Comparison of ENCODE assay signal across 21 mouse cellular contexts in the genomic region with DNA sequence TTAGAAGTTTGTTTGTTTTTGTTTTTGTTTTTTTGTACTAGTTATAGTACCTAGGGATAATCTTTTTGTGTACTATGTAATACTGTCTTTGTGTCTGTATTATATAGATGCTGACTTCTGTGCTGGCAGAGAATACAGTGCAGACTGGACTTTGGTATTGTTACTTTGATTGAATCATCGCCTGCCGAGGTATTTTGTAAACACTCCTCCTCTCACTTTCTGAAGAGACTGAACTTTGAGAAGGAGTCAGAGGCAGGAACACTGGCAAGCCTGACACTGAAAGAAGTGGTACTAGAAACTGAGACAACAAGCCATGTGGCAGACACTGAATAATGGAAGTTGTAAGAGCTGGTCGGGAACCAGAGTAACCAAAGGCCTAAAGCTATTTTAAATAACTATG. TPM values are rescaled to one million over a fixed set of nuclear protein-coding genes. Genes with fewer than 3 reads are reported as not detected.
DNase-seq lines count a peak whose midpoint lies in the region; ATAC-seq and TF ChIP-seq lines count a peak whose summit lies in the region.
"Had no signal": no experiment of that assay in that cellular context is flagged by ENCODE, and none has a peak within 500 bp of the region (broad histone marks: within the 10 kb centered on the region; RNA-seq: fewer than 3 reads in every experiment).

No protein-coding gene starts in this region.

- DNase-seq in kidney, adult 11 months = peak; percentile 34
- DNase-seq in kidney, postnatal 10 days = no peak
- peak; percentile 39 for DNase-seq in kidney, postnatal 14 days
- DNase-seq in liver, postnatal 0 days = no peak
- DNase-seq in liver, embryonic 11.5 days (ENCODE audit: low spot score) = no peak
- no peak for DNase-seq in stomach, postnatal 0 days (ENCODE audit: low spot score)
- DNase-seq: adrenal gland, postnatal 10 days; cerebellum, adult 11 months; cerebellum, adult 8-10 months; cerebellum, postnatal 14 days; embryo, embryonic 11 days; gastrocnemius, postnatal 36 days; heart, adult 18-20 months; heart, postnatal 10 days; heart, postnatal 4 days had no signal

- H3K9me3 ChIP-seq in kidney, embryonic 14.5 days (ENCODE audit: control insufficient read depth, low read length) = no peaks in the 10 kb centered on the region
- no peaks in the 10 kb centered on the region for H3K9me3 ChIP-seq in liver, postnatal 0 days (ENCODE audit: low read length)
- no peaks in the 10 kb centered on the region for H3K9me3 ChIP-seq in liver, embryonic 11.5 days (ENCODE audit: control insufficient read depth, low read length)
- no peaks in the 10 kb centered on the region for H3K9me3 ChIP-seq in stomach, postnatal 0 days (ENCODE audit: control insufficient read depth, low read length)
- H3K9me3 ChIP-seq: embryonic facial prominence, embryonic 15.5 days; forebrain, embryonic 10.5 days; heart, embryonic 10.5 days had no signal

- H3K4me1 ChIP-seq in kidney, embryonic 14.5 days (ENCODE audit: control insufficient read depth, insufficient read depth, low read length) = no peaks in the 10 kb centered on the region
- H3K4me1 ChIP-seq in liver, postnatal 0 days (ENCODE audit: insufficient read depth) = peaks cover 12% of the 10 kb centered on the region; the same call in 1 of the 2 replicates
- no peaks in the 10 kb centered on the region for H3K4me1 ChIP-seq in liver, embryonic 11.5 days (replicated peaks; ENCODE audit: control insufficient read depth, insufficient read depth, low read length)
- H3K4me1 ChIP-seq in stomach, postnatal 0 days (replicated peaks; ENCODE audit: control insufficient read depth, insufficient read depth) = no peaks in the 10 kb centered on the region; the same call in 1 of the 2 replicates
- H3K4me1 ChIP-seq: forebrain, embryonic 10.5 days; heart, embryonic 10.5 days had no signal

- no peak for TF ChIP-seq CTCF in liver, postnatal 0 days (IDR thresholded peaks at IDR 0.05; ENCODE audit: low read depth)
- no peak for TF ChIP-seq CTCF in stomach, postnatal 0 days (IDR thresholded peaks at IDR 0.05; ENCODE audit: low read depth)

- ATAC-seq in kidney, embryonic 14.5 days (ENCODE audit: low FRiP score, low TSS enrichment) = no peak
- peak; percentile 64 for ATAC-seq in liver, postnatal 0 days
- no peak for ATAC-seq in liver, embryonic 11.5 days (replicated peaks; ENCODE audit: low FRiP score)
- peak; percentile 71; the same call in 1 of the 2 replicates for ATAC-seq in stomach, postnatal 0 days (ENCODE audit: low FRiP score, low TSS enrichment)
- ATAC-seq: forebrain, embryonic 14.5 days had no signal

- no peak overlapping the region for H3K27ac ChIP-seq in kidney, embryonic 14.5 days (ENCODE audit: low read depth, low read length)
- peak overlapping the region; percentile 41 for H3K27ac ChIP-seq in liver, postnatal 0 days (ENCODE audit: low read depth)
- no peak overlapping the region for H3K27ac ChIP-seq in liver, embryonic 11.5 days (ENCODE audit: low read depth, low read length)
- H3K27ac ChIP-seq in stomach, postnatal 0 days (replicated peaks) = no peak overlapping the region
- H3K27ac ChIP-seq: embryonic facial prominence, embryonic 15.5 days; forebrain, embryonic 10.5 days; heart, embryonic 10.5 days had no signal

- H3K27me3 ChIP-seq in kidney, embryonic 14.5 days (ENCODE audit: control insufficient read depth, insufficient read depth, low read length) = no peaks in the 10 kb centered on the region
- no peaks in the 10 kb centered on the region for H3K27me3 ChIP-seq in liver, postnatal 0 days (ENCODE audit: insufficient read depth, low read length)
- H3K27me3 ChIP-seq in liver, embryonic 11.5 days (replicated peaks; ENCODE audit: control insufficient read depth, insufficient read depth, low read length) = no peaks in the 10 kb centered on the region
- no peaks in the 10 kb centered on the region for H3K27me3 ChIP-seq in stomach, postnatal 0 days (ENCODE audit: control insufficient read depth, insufficient read depth, low read length)
- H3K27me3 ChIP-seq: embryonic facial prominence, embryonic 15.5 days had no signal

- H3K4me3 ChIP-seq in kidney, embryonic 14.5 days (ENCODE audit: low read length) = no peak overlapping the region
- no peak overlapping the region for H3K4me3 ChIP-seq in liver, postnatal 0 days (ENCODE audit: low read depth, low read length)
- no peak overlapping the region for H3K4me3 ChIP-seq in liver, embryonic 11.5 days (ENCODE audit: low read depth, low read length)
- H3K4me3 ChIP-seq in stomach, postnatal 0 days (ENCODE audit: low read depth, low read length) = no peak overlapping the region
- H3K4me3 ChIP-seq: embryonic facial prominence, embryonic 15.5 days; erythroblast, embryonic 14.5 days; forebrain, embryonic 10.5 days; heart, embryonic 10.5 days had no signal

- H3K4me2 ChIP-seq in kidney, embryonic 14.5 days (replicated peaks; ENCODE audit: low read depth, low read length) = no peak overlapping the region
- peak overlapping the region; percentile 19; the same call in 1 of the 2 replicates for H3K4me2 ChIP-seq in liver, postnatal 0 days (ENCODE audit: low read depth, low read length)
- no peak overlapping the region for H3K4me2 ChIP-seq in liver, embryonic 11.5 days
- H3K4me2 ChIP-seq in stomach, postnatal 0 days (replicated peaks; ENCODE audit: low read depth) = no peak overlapping the region
- H3K4me2 ChIP-seq: embryonic facial prominence, embryonic 15.5 days had no signal

- H3K9ac ChIP-seq in kidney, embryonic 14.5 days (ENCODE audit: low read depth, low read length) = no peak overlapping the region
- no peak overlapping the region for H3K9ac ChIP-seq in liver, postnatal 0 days (replicated peaks)
- H3K9ac ChIP-seq in liver, embryonic 11.5 days (ENCODE audit: low read depth, low read length) = no peak overlapping the region
- no peak overlapping the region for H3K9ac ChIP-seq in stomach, postnatal 0 days (ENCODE audit: low read length)
- H3K9ac ChIP-seq: embryonic facial prominence, embryonic 15.5 days had no signal

- WGBS in kidney, embryonic 14.5 days = 75% methylated on average over 3 of the region's 3 CpGs
- WGBS in liver, postnatal 0 days (ENCODE audit: insufficient replicate concordance) = 60% methylated on average over 3 of the region's 3 CpGs
- WGBS in liver, embryonic 11.5 days = 79% methylated on average over 3 of the region's 3 CpGs
- 35% methylated on average over 3 of the region's 3 CpGs for WGBS in stomach, postnatal 0 days

- H3K36me3 ChIP-seq in kidney, embryonic 14.5 days (ENCODE audit: control insufficient read depth, insufficient read depth, low read length) = peaks cover 17% of the 10 kb centered on the region
- peaks cover 17% of the 10 kb centered on the region for H3K36me3 ChIP-seq in liver, postnatal 0 days (replicated peaks; ENCODE audit: insufficient read depth, low read length)
- H3K36me3 ChIP-seq in liver, embryonic 11.5 days (ENCODE audit: control insufficient read depth, insufficient read depth, low read length) = peaks cover 11% of the 10 kb centered on the region; the same call in 1 of the 2 replicates
- no peaks in the 10 kb centered on the region for H3K36me3 ChIP-seq in stomach, postnatal 0 days (ENCODE audit: control insufficient read depth, insufficient read depth, low read length)

- TF ChIP-seq EP300 in liver, postnatal 0 days (IDR thresholded peaks at IDR 0.05; ENCODE audit: low read depth) = peak; percentile 22; the same call in 1 of the 2 replicates
- no peak for TF ChIP-seq EP300 in stomach, postnatal 0 days (optimal IDR thresholded peaks at IDR 0.05)

RNA-seq across cellular contexts. Expression of a gene that starts 6.8 kb away (rescaled TPM):
- polyA plus RNA-seq in kidney, embryonic 14.5 days (2014; fragmentation: Nextera tagmentation; extraction: Ambion mirVana) = 52.9 and 69.6 TPM in 2 replicates
- 14.9 and 18.8 TPM in 2 replicates for polyA plus RNA-seq in liver, postnatal 0 days (2015; fragmentation: Nextera tagmentation; extraction: Ambion mirVana)
- 75.0 and 81.9 TPM in 2 replicates for polyA plus RNA-seq in liver, embryonic 11.5 days (2014; fragmentation: Nextera tagmentation; extraction: Ambion mirVana)
- polyA plus RNA-seq in stomach, postnatal 0 days (2015; fragmentation: Nextera tagmentation; extraction: Ambion mirVana) = 16.8 and 22.7 TPM in 2 replicates

RNA-seq across cellular contexts. Expression of a gene that starts 10.6 kb away (rescaled TPM):
- polyA plus RNA-seq in kidney, embryonic 14.5 days (2014; fragmentation: Nextera tagmentation; extraction: Ambion mirVana) = 46.0 and 61.0 TPM in 2 replicates
- polyA plus RNA-seq in liver, postnatal 0 days (2015; fragmentation: Nextera tagmentation; extraction: Ambion mirVana) = 17.2 TPM in 2 replicates
- polyA plus RNA-seq in liver, embryonic 11.5 days (2014; fragmentation: Nextera tagmentation; extraction: Ambion mirVana) = 74.2 and 76.5 TPM in 2 replicates
- polyA plus RNA-seq in stomach, postnatal 0 days (2015; fragmentation: Nextera tagmentation; extraction: Ambion mirVana) = 22.6 and 22.7 TPM in 2 replicates

RNA-seq across cellular contexts. Expression of a gene that starts 52.3 kb away (rescaled TPM):
- polyA plus RNA-seq in kidney, embryonic 14.5 days (2014; fragmentation: Nextera tagmentation; extraction: Ambion mirVana) = 23.3 and 27.4 TPM in 2 replicates
- 7.9 and 9.0 TPM in 2 replicates for polyA plus RNA-seq in liver, postnatal 0 days (2015; fragmentation: Nextera tagmentation; extraction: Ambion mirVana)
- 30.6 and 31.2 TPM in 2 replicates for polyA plus RNA-seq in liver, embryonic 11.5 days (2014; fragmentation: Nextera tagmentation; extraction: Ambion mirVana)
- polyA plus RNA-seq in stomach, postnatal 0 days (2015; fragmentation: Nextera tagmentation; extraction: Ambion mirVana) = 13.5 and 14.0 TPM in 2 replicates

RNA-seq across cellular contexts. Expression of a gene that starts 52.5 kb away (rescaled TPM):
- 19.0 and 19.9 TPM in 2 replicates for polyA plus RNA-seq in kidney, embryonic 14.5 days (2014; fragmentation: Nextera tagmentation; extraction: Ambion mirVana)
- polyA plus RNA-seq in liver, postnatal 0 days (2015; fragmentation: Nextera tagmentation; extraction: Ambion mirVana) = 9.6 and 10.0 TPM in 2 replicates
- polyA plus RNA-seq in liver, embryonic 11.5 days (2014; fragmentation: Nextera tagmentation; extraction: Ambion mirVana) = 17.2 and 24.2 TPM in 2 replicates
- 13.6 and 14.2 TPM in 2 replicates for polyA plus RNA-seq in stomach, postnatal 0 days (2015; fragmentation: Nextera tagmentation; extraction: Ambion mirVana)

Comparison
In these comparisons a context has a peak if more than half of its experiments do, and no peak if none do; other contexts are left out.
1. DNase-seq: peak in kidney, adult 11 months (single experiment) and kidney, postnatal 14 days (single experiment); none in kidney, postnatal 10 days (single experiment), liver, postnatal 0 days (single experiment), liver, embryonic 11.5 days (single experiment) and stomach, postnatal 0 days (single experiment).
2. ATAC-seq: peak in liver, postnatal 0 days (single experiment) and stomach, postnatal 0 days (single experiment); none in kidney, embryonic 14.5 days (single experiment) and liver, embryonic 11.5 days (single experiment).